Mouse (Mus musculus) central nervous system, embryonic 18 days (tissue): ENCODE results near the gene Fxyd1. TPM values are rescaled to one million over a fixed set of nuclear protein-coding genes. Genes with fewer than 3 reads are reported as not detected.

Experiments
- polyA plus RNA-seq: library from polyadenylated mRNA; depleted of rRNA; stranded (reverse); fragments of >200 nt; gene quantifications from 2 replicates; pipeline ENCODE4 v1.2.3, GENCODE M21; 2012; rRNA removed

Fxyd1 gene
- 15.8 and 27.5 TPM in 2 replicates for polyA plus RNA-seq

GRCm38 (mm10) chr7:31057071-31057470 lies at the start of gene Fxyd1:
Fxyd1 (minus strand) TSS chr7:31057199.

DNA sequence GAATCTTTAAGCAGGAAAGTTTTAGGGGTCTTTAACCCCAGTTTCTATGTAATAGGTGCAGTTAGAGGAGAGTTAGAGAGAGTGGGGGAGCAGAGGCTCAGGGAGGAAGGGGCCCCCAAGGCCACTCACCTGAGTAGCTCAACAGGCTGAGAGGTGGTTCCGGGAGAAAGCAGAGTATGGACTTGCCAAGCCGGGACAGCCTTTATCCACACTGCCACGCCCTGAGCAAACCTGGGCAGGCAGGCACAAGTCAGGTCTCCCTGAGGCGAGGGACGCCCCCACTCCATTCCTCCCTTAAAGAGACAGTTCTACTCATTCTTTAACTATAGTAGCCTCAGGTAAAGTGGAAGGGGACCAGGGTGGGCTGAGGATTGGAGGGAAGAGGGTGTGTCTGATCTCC lies 19.5 kb upstream of the Fxyd1 start, which contains the start of gene Fxyd3:
Fxyd3 (minus strand) TSS at position 213 of the 400 bp plus-strand sequence.

GRCm38 (mm10) chr7:31059108-31059507 lies 2.1 kb upstream of the Fxyd1 start, which contains the start of gene Lgi4:
Lgi4 (plus strand) TSS chr7:31059342.

GRCm38 (mm10) chr7:31051321-31052021 lies 5.5 kb downstream of the Fxyd1 start, which contains the start of gene Fxyd7:
Fxyd7 (minus strand) TSS chr7:31051467.

GRCm38 (mm10) chr7:31042431-31042910 lies 14.5 kb downstream of the Fxyd1 start, which contains the start of gene Fxyd5:
Fxyd5 (minus strand) TSS chr7:31042481.

Other genes starting within 250 kb of the Fxyd1 start
- 0.12 and 0.36 TPM in 2 replicates for gene Ffar2, start 233.4 kb downstream of the Fxyd1 start, polyA plus RNA-seq
- gene Ffar3, start 201.0 kb downstream of the Fxyd1 start, polyA plus RNA-seq: 0.04 TPM in 1 of 2 replicates, not detected in the other
- gene Ffar1, start 195.6 kb downstream of the Fxyd1 start, polyA plus RNA-seq: not detected in 2 replicates
- gene Cd22, start 176.9 kb downstream of the Fxyd1 start, polyA plus RNA-seq: 0.05 and 0.28 TPM in 2 replicates
- gene Mag, start 142.3 kb downstream of the Fxyd1 start, polyA plus RNA-seq: 2.1 and 3.7 TPM in 2 replicates
- not detected in 2 replicates for gene Hamp2, start 132.5 kb downstream of the Fxyd1 start, polyA plus RNA-seq
- 0.30 TPM in 1 of 2 replicates, not detected in the other for gene Hamp, start 113.2 kb downstream of the Fxyd1 start, polyA plus RNA-seq
- 151 and 162 TPM in 2 replicates for gene Usf2, start 100.4 kb downstream of the Fxyd1 start, polyA plus RNA-seq
- 15.1 and 19.2 TPM in 2 replicates for gene Lsr, start 83.7 kb downstream of the Fxyd1 start, polyA plus RNA-seq
- 0.39 and 0.44 TPM in 2 replicates for gene Fam187b, start 83.4 kb downstream of the Fxyd1 start, polyA plus RNA-seq
- 25.6 and 27.1 TPM in 2 replicates for gene Fxyd5, start 14.7 kb downstream of the Fxyd1 start, polyA plus RNA-seq
- gene Fxyd7, start 5.7 kb downstream of the Fxyd1 start, polyA plus RNA-seq: 181 and 192 TPM in 2 replicates
- gene Lgi4, start 2.1 kb upstream of the Fxyd1 start, polyA plus RNA-seq: 1.1 and 2.0 TPM in 2 replicates
- 0.12 and 1.5 TPM in 2 replicates for gene Fxyd3, start 19.5 kb upstream of the Fxyd1 start, polyA plus RNA-seq
- 0.83 and 0.88 TPM in 2 replicates for gene Hpn, start 58.1 kb upstream of the Fxyd1 start, polyA plus RNA-seq
- gene Scn1b, start 69.8 kb upstream of the Fxyd1 start, polyA plus RNA-seq: 40.6 and 44.1 TPM in 2 replicates
- 407 and 430 TPM in 2 replicates for gene Gramd1a, start 98.7 kb upstream of the Fxyd1 start, polyA plus RNA-seq
- gene Scgb2b2, start 233.3 kb upstream of the Fxyd1 start, polyA plus RNA-seq: not detected in 2 replicates
- gene Scgb1b2, start 234.6 kb upstream of the Fxyd1 start, polyA plus RNA-seq: not detected in 2 replicates